Mouse (Mus musculus) frontal cortex, postnatal 14 days (tissue): Measurements from ENCODE around the gene Arhgef3.
A peak's percentile ranks its signal among the peaks of the same experiment; 100 is the strongest.

Experiments used
- DNase-seq, 2 experiments: peaks; one replicate each; pipeline ENCODE4 v3.0.0; 2022; ENCODE audit warnings: low spot score in 2 of 2

The Arhgef3 gene

DNA sequence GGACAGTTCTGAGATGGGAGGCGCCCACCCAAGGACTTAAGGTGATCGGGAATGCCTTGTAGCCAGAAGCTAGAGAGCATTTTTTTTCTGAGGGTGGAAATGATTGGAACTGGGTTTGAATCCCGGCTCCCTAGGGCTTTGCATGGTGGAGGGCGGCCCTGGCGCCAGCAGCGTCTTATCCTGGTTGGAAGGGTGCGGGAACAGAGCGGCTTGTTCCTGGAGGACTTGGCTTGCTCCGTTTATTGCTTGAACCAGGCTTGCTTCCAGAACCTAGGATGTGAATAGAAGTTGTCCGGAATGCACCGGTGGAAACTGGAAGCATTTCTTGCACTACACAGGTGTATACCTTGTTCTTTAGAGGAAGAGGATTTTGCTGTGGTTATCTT lies 569 bp downstream of the Arhgef3 start:
- no peak for DNase-seq

DNA sequence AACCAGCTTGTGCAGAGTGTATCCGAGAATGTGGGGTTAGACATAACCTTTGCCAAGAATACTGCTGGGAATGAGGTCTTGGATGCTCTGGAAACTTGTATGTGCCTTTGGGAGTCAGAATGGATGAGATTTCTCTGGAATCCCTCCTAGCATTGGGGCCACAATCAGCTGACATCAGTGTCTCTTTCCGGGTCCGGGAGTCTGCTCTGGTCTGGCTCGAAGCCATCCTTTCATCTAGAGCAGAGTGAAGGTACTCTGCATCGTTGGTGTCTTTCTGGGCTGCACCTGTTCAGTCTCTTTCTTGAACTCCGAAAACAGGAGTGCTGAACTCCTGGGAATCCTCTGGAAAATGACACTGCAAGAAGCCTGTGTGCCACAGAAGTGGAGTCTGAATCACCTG lies 1.3 kb downstream of the Arhgef3 start:
- no peak for DNase-seq

- no peak for DNase-seq
Measured at GRCm38 (mm10) chr14:27116577-27117165, 2.0 kb downstream of the Arhgef3 start.

DNA sequence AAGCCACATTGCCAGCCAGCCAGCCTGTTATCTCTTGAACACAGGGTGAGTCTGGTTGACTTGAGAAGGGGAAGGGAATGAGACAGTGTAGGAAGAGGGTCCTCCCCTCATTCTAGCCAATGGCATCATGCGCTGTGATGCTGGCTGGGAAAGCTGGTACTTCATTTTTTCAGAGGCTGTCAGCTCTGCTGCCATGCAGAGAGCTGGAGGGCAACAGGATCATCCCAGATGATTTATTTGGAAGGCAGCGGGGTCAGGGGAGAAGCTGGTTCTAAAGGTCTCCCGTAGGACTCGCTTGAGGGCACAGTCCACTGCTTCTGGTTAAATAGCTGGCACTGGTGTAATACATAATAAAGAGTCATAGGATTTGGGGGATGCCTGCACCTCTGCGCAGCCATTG lies 3.8 kb downstream of the Arhgef3 start:
- no peak for DNase-seq

DNA sequence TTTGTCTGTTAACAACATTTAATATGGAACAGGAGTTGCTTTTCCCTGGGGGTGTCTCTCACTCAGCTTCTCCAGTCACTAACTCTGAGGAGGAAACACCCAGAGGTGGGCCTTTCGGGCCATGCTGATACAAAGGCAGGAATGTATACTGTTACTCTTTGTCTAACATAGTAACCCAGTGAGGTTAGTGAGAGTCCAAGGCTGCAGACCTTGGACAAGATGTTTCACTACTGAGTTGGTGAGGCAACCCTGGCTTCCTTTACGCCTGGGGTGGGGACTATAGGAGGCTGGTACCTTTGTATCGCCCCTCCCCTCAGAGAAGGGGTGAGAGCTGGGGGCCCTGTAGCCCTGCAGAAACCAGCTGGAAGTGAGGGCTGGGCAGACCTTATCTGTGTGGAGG lies 7.9 kb downstream of the Arhgef3 start:
- no peak for DNase-seq

DNA sequence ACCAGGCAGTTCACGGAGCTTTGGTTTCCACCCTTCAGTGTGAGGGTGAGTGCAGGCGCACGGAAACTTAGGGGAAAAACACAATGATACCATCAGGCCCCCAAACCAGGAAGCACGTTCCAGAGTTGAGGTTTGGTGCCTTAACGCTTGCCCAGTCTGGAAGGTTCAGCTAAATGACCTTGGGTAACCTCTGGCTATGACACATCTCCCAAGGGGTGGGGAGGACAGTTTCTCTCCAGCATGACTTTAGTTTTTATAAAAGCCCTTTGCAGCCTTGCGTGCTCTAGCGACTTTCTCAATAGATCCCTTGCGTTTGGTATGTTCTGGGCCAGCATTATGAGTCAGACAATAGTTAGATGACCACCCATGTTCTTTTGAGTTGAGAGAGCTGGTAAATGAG lies 8.8 kb downstream of the Arhgef3 start:
- no peak for DNase-seq

DNA sequence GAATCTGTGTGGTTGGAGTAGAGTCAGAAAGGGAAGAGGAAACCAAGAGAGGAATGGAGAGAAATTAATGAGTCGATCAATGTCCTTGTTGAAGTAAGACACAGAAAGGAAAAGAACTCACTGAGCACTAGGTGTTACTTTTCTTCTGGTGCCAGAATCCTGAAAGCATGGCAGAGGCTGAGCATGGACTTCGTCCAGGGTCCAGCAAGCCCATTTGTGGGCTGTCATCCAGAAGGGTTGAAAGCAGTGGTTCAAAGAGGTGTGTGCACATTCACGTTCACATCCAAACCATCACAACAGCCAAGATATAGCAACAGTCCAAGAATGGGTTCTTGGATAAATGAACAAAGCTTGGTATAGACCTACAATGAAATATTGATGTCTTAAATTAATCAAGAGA lies 15.3 kb downstream of the Arhgef3 start:
- no peak for DNase-seq

DNA sequence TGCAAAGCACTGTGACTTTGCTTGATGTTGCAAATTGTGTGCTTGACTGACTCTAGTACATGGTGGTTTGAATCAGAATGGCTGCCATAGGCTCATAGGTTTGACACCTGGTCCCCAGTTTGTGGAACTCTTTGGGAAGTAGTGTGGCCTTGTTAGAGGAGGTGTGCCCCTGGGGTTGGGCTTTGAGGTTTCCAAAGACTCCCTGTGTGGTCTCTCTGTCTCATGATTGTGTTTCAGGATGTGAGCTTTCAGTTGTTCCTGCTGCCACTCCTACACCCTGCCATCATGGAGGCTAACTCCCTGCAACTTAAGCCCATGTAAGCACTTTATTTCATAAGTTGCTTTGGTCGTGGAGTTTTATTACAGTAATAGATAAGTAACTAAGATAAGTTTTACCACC lies 16.0 kb downstream of the Arhgef3 start:
- no peak for DNase-seq

GRCm38 (mm10) chr14:27131521-27131920 lies 16.8 kb downstream of the Arhgef3 start:
- no peak for DNase-seq

GRCm38 (mm10) chr14:27138891-27139290 lies 24.2 kb downstream of the Arhgef3 start:
- peak in 1 of 2 experiments; percentile 16 for DNase-seq

- no peak for DNase-seq
Measured at GRCm38 (mm10) chr14:27139968-27140367, 25.3 kb downstream of the Arhgef3 start.

DNA sequence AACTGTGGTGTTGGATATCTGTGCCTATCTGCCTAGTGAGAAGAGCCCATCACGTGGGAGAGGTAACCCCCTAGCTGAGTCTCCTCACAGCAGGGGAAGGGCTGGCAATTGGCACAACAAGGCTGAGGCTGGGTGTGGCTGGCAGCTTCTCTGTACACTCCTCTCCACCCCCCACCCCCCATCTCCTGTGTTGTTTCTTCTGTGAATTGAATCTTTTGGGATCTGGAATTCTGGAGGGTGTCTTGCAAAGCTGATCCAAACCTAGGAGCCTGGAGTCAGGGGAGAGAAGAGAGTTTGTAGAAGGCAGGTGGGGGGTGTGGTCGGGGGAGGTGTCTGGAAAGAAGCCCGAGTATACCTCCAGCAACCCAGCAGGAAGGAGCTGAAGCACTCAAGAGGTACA lies 26.8 kb downstream of the Arhgef3 start:
- no peak for DNase-seq

- DNase-seq = no peak
Measured at GRCm38 (mm10) chr14:27142680-27143079, 28.0 kb downstream of the Arhgef3 start.

DNA sequence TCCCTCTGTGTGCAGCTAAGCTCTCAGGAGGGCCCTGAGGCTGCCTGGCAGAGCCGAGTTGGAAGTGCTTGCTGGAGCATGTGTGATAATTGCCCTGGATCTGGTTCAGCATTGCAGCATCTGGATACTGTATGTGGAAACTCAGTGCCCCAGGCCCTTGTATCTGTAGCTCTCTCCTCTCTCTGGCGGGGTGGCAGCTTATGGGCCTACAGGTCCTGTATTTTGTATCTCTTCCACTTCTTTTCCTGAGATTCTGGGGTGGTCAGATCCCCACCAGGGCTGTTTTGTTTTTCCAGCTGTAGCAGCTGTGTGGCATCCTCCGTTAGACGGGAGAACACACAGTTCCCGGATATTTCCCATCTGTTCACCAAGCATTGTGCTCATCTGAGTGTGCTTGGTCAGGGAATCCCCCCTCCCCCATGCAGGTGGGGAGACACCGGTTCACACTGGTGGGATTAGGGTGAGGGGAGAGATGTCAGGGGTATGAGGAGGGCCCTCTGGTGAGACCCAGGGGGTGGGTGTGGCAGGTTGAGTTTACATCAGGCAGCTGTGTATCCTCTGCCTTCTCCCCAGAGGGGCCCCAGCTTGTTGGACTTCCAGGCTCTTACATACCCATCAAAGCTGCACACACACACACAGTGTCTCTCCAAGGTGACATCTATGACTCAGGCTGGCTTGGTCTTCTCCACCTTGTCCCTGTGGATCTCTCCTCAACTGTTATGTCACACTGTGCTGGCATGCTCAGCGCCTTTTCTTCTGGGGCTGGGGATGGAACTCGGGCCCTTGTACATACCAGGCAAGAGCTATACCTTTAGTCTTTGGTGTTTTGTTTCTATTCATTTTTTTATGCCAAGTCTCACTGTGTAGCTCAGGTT lies 30.7 kb downstream of the Arhgef3 start:
- no peak for DNase-seq

GRCm38 (mm10) chr14:27147726-27148125 lies 33.0 kb downstream of the Arhgef3 start:
- no peak for DNase-seq

DNA sequence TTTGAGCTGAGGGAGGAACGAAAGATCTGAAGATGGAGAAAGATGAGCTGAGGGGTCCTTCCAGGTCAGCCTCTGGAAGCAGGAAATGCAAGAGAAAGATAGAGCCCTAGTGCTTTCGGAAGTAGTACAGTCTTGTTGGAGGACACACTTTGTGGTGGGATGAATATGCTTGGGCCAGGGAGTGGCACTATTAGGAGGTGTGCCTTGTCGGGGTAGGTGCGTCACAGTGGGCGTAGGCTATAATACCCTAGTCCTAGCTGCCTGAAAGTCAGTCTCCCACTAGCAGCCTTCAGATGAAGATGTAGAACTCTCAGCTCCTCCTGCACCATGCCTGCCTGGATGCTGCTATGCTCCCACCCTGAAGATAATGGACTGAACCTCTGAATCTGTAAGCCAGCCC lies 34.7 kb downstream of the Arhgef3 start:
- DNase-seq = no peak

GRCm38 (mm10) chr14:27150011-27150640 lies 35.4 kb downstream of the Arhgef3 start:
- DNase-seq = no peak

DNA sequence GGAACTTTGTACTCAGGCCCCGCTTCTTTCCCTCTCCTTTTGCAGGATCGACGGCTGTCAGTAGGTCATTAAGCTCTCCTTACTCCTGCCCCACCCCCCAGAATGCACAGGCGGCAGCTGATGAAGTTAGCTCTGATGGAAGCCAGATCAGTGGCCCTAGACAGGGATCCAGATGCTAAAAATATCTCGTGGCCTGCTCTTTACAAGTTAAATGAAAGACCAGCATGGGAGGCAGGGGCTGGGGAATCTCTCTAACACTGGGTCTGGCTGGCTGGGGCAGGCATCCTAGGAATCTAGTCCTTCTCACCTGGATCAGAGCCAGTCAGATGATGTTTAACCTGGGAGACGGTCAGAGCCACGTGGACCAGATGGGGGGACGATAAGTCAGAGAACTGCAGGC lies 36.7 kb downstream of the Arhgef3 start:
- no peak for DNase-seq

GRCm38 (mm10) chr14:27155088-27155487 lies 40.4 kb downstream of the Arhgef3 start:
- no peak for DNase-seq

GRCm38 (mm10) chr14:27156032-27156431 lies 41.3 kb downstream of the Arhgef3 start:
- no peak for DNase-seq

GRCm38 (mm10) chr14:27158133-27158532 lies 43.4 kb downstream of the Arhgef3 start:
- no peak for DNase-seq

DNA sequence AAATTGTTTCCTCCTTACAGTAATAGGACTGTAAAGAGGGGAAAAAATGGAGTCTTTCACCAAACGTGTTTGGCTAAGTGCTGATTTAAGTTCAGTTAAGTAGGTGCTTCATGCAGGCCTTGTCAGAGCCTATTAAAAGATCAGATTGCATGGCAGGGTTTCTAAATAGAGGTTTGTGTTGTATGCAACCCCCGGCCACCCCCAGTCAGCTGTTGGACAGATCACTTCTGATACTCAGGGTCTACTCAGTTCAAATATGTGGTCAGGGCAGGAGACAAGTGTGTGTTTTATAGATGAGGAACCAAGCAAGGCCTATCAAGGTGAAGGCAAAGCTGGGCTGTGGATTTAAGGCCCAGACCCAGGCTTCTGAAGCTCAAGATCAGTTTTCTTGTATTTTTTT lies 44.1 kb downstream of the Arhgef3 start:
- no peak for DNase-seq

DNA sequence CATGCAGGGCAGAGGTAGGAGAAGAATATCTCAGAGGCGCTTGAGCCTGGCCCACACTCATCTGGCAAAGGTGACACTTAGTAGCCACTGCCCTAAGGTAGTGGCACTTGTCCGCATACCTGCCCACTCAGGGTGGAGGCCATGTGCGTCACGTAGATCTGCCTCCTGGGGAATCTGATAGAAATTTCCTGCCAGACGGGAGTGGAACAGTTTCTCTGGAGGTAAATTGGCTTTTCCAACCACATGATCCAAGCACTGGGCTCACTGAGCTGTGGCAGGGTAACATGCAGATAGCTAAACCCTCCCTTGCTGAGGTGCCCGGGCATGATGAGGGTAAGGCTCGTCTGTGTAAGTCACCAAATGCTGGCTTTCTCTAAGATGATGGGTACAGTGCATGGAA lies 46.1 kb downstream of the Arhgef3 start:
- no peak for DNase-seq
